ENCODE assay signal across 9 mouse cellular contexts in the genomic region with DNA sequence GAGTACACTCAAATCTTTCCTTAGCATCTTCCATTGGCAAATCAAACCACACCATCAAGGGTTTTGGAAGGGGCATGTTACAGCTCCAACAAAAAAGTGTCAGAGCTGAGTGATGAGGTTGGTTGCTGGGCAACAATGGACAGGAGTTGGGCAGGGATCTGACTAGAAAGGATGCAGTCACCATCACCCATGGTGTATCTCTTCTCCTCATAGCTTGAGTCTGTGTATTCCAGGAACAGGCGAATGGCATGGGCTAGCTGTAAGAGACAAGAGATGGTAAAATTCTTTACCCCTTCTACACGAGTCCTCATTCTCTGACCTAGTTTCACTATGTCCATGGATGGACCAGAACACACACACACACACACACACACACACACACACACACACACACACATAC. TPM values are rescaled to one million over a fixed set of nuclear protein-coding genes. Genes with fewer than 3 reads are reported as not detected.
DNase-seq lines count a peak whose midpoint lies in the region; ATAC-seq and TF ChIP-seq lines count a peak whose summit lies in the region.
"Had no signal": no experiment of that assay in that cellular context is flagged by ENCODE, and none has a peak within 500 bp of the region (broad histone marks: within the 10 kb centered on the region; RNA-seq: fewer than 3 reads in every experiment).

No protein-coding gene starts in this region.

- H3K36me3 ChIP-seq in forebrain, embryonic 11.5 days (ENCODE audit: control insufficient read depth, insufficient read depth, low read length): no peaks in the 10 kb centered on the region
- no peaks in the 10 kb centered on the region for H3K36me3 ChIP-seq in intestine, embryonic 16.5 days (ENCODE audit: control insufficient read depth, insufficient read depth, low read length)
- no peaks in the 10 kb centered on the region for H3K36me3 ChIP-seq in neural tube, embryonic 12.5 days

- DNase-seq in lung, adult 2 months: no peak
- no peak for DNase-seq in lung, adult 18-20 months
- no peak for DNase-seq in forebrain, embryonic 11.5 days (ENCODE audit: low spot score)
- no peak for DNase-seq in cerebellum, adult 9-10 months
- DNase-seq in layer of hippocampus, adult 8-10 months (ENCODE audit: low spot score in 2 of 2): no peak

- no peak; the same call in 1 of the 2 replicates for ATAC-seq in forebrain, embryonic 11.5 days (replicated peaks; ENCODE audit: low FRiP score)
- ATAC-seq in intestine, embryonic 16.5 days: no peak
- peak; percentile 43 for ATAC-seq in neural tube, embryonic 12.5 days (ENCODE audit: low FRiP score, low read depth)
- ATAC-seq in granulocyte monocyte progenitor cell, adult 5-6 weeks (replicated peaks; ENCODE audit: poor library complexity, severe bottlenecking): no peak

- no peaks in the 10 kb centered on the region for H3K9me3 ChIP-seq in forebrain, embryonic 11.5 days (ENCODE audit: control insufficient read depth, low read length)
- no peaks in the 10 kb centered on the region for H3K9me3 ChIP-seq in intestine, embryonic 16.5 days (ENCODE audit: control insufficient read depth, low read length)
- no peaks in the 10 kb centered on the region for H3K9me3 ChIP-seq in neural tube, embryonic 12.5 days

- H3K9ac ChIP-seq in forebrain, embryonic 11.5 days (ENCODE audit: low read length): peak overlapping the region; percentile 47; the same call in 1 of the 2 replicates
- peak overlapping the region; percentile 62 for H3K9ac ChIP-seq in intestine, embryonic 16.5 days (ENCODE audit: low read depth, low read length)
- peak overlapping the region; percentile 30; the same call in 1 of the 2 replicates for H3K9ac ChIP-seq in neural tube, embryonic 12.5 days

- H3K27ac ChIP-seq in forebrain, embryonic 11.5 days (ENCODE audit: low read depth, low read length): peak overlapping the region; percentile 64
- H3K27ac ChIP-seq in intestine, embryonic 16.5 days (ENCODE audit: low read length): peak overlapping the region; percentile 62
- H3K27ac ChIP-seq in neural tube, embryonic 12.5 days: peak overlapping the region; percentile 60

- TF ChIP-seq CTCF in lung, adult 2 months (IDR thresholded peaks at IDR 0.05; ENCODE audit: insufficient read depth, low read length): no peak

- peak overlapping the region; percentile 58 for H3K4me3 ChIP-seq in lung, adult 2 months (replicated peaks; ENCODE audit: extremely low read depth, low read depth, low read length)
- peak overlapping the region; percentile 22 for H3K4me3 ChIP-seq in forebrain, embryonic 11.5 days (ENCODE audit: low read depth, low read length)
- peak overlapping the region; percentile 34 for H3K4me3 ChIP-seq in intestine, embryonic 16.5 days (ENCODE audit: low read length)
- peak overlapping the region; percentile 24; the same call in 1 of the 2 replicates for H3K4me3 ChIP-seq in neural tube, embryonic 12.5 days

- no peak for TF ChIP-seq POLR2A in lung, adult 2 months (IDR thresholded peaks at IDR 0.05; ENCODE audit: borderline replicate concordance, extremely low read depth, low read depth, low read length)

- WGBS in lung, adult 2 months: 44% methylated on average over 2 of the region's 2 CpGs
- WGBS in forebrain, embryonic 11.5 days: 68% methylated on average over 2 of the region's 2 CpGs
- WGBS in intestine, embryonic 16.5 days: 59% methylated on average over 2 of the region's 2 CpGs
- WGBS in neural tube, embryonic 12.5 days: 57% methylated on average over 2 of the region's 2 CpGs

- 0 out of 2 replicates have a peak, but pooled peaks cover 2% of the 10 kb centered on the region for H3K4me1 ChIP-seq in lung, adult 2 months (ENCODE audit: control insufficient read depth, insufficient read depth, low read length)
- no peaks in the 10 kb centered on the region; the same call in 1 of the 2 replicates for H3K4me1 ChIP-seq in forebrain, embryonic 11.5 days (replicated peaks; ENCODE audit: control insufficient read depth, insufficient read depth, low read length)
- H3K4me1 ChIP-seq in intestine, embryonic 16.5 days (ENCODE audit: control insufficient read depth, insufficient read depth, low read length): 0 out of 2 replicates have a peak, but pooled peaks cover 6% of the 10 kb centered on the region
- peaks cover 20% of the 10 kb centered on the region for H3K4me1 ChIP-seq in neural tube, embryonic 12.5 days

- H3K4me2 ChIP-seq in forebrain, embryonic 11.5 days (ENCODE audit: low read depth, low read length, severe bottlenecking): peak overlapping the region; percentile 54
- H3K4me2 ChIP-seq in intestine, embryonic 16.5 days (ENCODE audit: low read depth, low read length): peak overlapping the region; percentile 63
- H3K4me2 ChIP-seq in neural tube, embryonic 12.5 days (replicated peaks): peak overlapping the region; percentile 60

- H3K27me3 ChIP-seq in forebrain, embryonic 11.5 days (ENCODE audit: control insufficient read depth, insufficient read depth, low read length): no peaks in the 10 kb centered on the region
- H3K27me3 ChIP-seq in intestine, embryonic 16.5 days (replicated peaks; ENCODE audit: control insufficient read depth, insufficient read depth, low read length): no peaks in the 10 kb centered on the region
- no peaks in the 10 kb centered on the region for H3K27me3 ChIP-seq in neural tube, embryonic 12.5 days (replicated peaks)

RNA-seq across cellular contexts. Expression of a gene that starts 0.5 kb away (rescaled TPM):
- 5.7 and 12.6 TPM in 2 replicates for polyA plus RNA-seq in lung, adult 2 months (2012; rRNA removed)
- 42.9 and 53.5 TPM in 2 replicates for polyA plus RNA-seq in forebrain, embryonic 11.5 days (2014; fragmentation: Nextera tagmentation; extraction: Ambion mirVana)
- 32.2 and 32.7 TPM in 2 replicates for polyA plus RNA-seq in intestine, embryonic 16.5 days (2015; fragmentation: Nextera tagmentation; extraction: Ambion mirVana)
- polyA plus RNA-seq in neural tube, embryonic 12.5 days (2016; fragmentation: Nextera tagmentation; extraction: Ambion mirVana): 76.8 and 79.0 TPM in 2 replicates
- total RNA-seq in granulocyte monocyte progenitor cell, adult 5-6 weeks (2014; fragmentation: Nextera tagmentation): 7.1 and 11.3 TPM in 2 replicates
- 1.8 and 7.3 TPM in 2 replicates for total RNA-seq in granulocyte monocyte progenitor cell, adult 5-6 weeks (2017)
- 100 to 1,000 TPM; 147 to 158 (median 155) TPM for total RNA-seq in layer of hippocampus, adult 8-10 months (2022)

RNA-seq across cellular contexts. Expression of a gene that starts 12.4 kb away (rescaled TPM):
- 3.5 and 6.9 TPM in 2 replicates for polyA plus RNA-seq in lung, adult 2 months (2012; rRNA removed)
- 9.1 and 13.6 TPM in 2 replicates for polyA plus RNA-seq in forebrain, embryonic 11.5 days (2014; fragmentation: Nextera tagmentation; extraction: Ambion mirVana)
- 17.9 and 22.0 TPM in 2 replicates for polyA plus RNA-seq in intestine, embryonic 16.5 days (2015; fragmentation: Nextera tagmentation; extraction: Ambion mirVana)
- polyA plus RNA-seq in neural tube, embryonic 12.5 days (2016; fragmentation: Nextera tagmentation; extraction: Ambion mirVana): 7.2 and 8.7 TPM in 2 replicates
- not detected in 2 replicates for total RNA-seq in granulocyte monocyte progenitor cell, adult 5-6 weeks (2014; fragmentation: Nextera tagmentation)
- total RNA-seq in granulocyte monocyte progenitor cell, adult 5-6 weeks (2017): not detected in 2 replicates
- total RNA-seq in layer of hippocampus, adult 8-10 months (2022): 10 to 100 TPM; 15.9 to 20.0 (median 17.4) TPM

RNA-seq across cellular contexts. Expression of a gene that starts 35.5 kb away (rescaled TPM):
- polyA plus RNA-seq in lung, adult 2 months (2012; rRNA removed): 8.4 and 15.3 TPM in 2 replicates
- 222 and 238 TPM in 2 replicates for polyA plus RNA-seq in forebrain, embryonic 11.5 days (2014; fragmentation: Nextera tagmentation; extraction: Ambion mirVana)
- polyA plus RNA-seq in intestine, embryonic 16.5 days (2015; fragmentation: Nextera tagmentation; extraction: Ambion mirVana): 168 and 171 TPM in 2 replicates
- 204 and 216 TPM in 2 replicates for polyA plus RNA-seq in neural tube, embryonic 12.5 days (2016; fragmentation: Nextera tagmentation; extraction: Ambion mirVana)
- total RNA-seq in granulocyte monocyte progenitor cell, adult 5-6 weeks (2014; fragmentation: Nextera tagmentation): 16.0 and 24.7 TPM in 2 replicates
- 13.2 and 18.3 TPM in 2 replicates for total RNA-seq in granulocyte monocyte progenitor cell, adult 5-6 weeks (2017)
- total RNA-seq in layer of hippocampus, adult 8-10 months (2022): 100 to 1,000 TPM; 226 to 282 (median 255) TPM

RNA-seq across cellular contexts. Expression of a gene that starts 37.9 kb away (rescaled TPM):
- polyA plus RNA-seq in lung, adult 2 months (2012; rRNA removed): 0.65 and 3.1 TPM in 2 replicates
- polyA plus RNA-seq in forebrain, embryonic 11.5 days (2014; fragmentation: Nextera tagmentation; extraction: Ambion mirVana): not detected in 2 replicates
- 160 and 183 TPM in 2 replicates for polyA plus RNA-seq in intestine, embryonic 16.5 days (2015; fragmentation: Nextera tagmentation; extraction: Ambion mirVana)
- not detected in 2 replicates for polyA plus RNA-seq in neural tube, embryonic 12.5 days (2016; fragmentation: Nextera tagmentation; extraction: Ambion mirVana)
- not detected in 2 replicates for total RNA-seq in granulocyte monocyte progenitor cell, adult 5-6 weeks (2014; fragmentation: Nextera tagmentation)
- total RNA-seq in granulocyte monocyte progenitor cell, adult 5-6 weeks (2017): not detected in 2 replicates
- not detected for total RNA-seq in layer of hippocampus, adult 8-10 months (2022)
- total RNA-seq: megakaryocyte progenitor cell, adult 5-6 weeks had no signal

RNA-seq across cellular contexts. Expression of a gene that starts 54.1 kb away (rescaled TPM):
- polyA plus RNA-seq in lung, adult 2 months (2012; rRNA removed): 0.61 TPM in 1 of 2 replicates, not detected in the other
- not detected in 2 replicates for polyA plus RNA-seq in forebrain, embryonic 11.5 days (2014; fragmentation: Nextera tagmentation; extraction: Ambion mirVana)
- polyA plus RNA-seq in intestine, embryonic 16.5 days (2015; fragmentation: Nextera tagmentation; extraction: Ambion mirVana): 274 and 322 TPM in 2 replicates
- not detected in 2 replicates for polyA plus RNA-seq in neural tube, embryonic 12.5 days (2016; fragmentation: Nextera tagmentation; extraction: Ambion mirVana)
- total RNA-seq in granulocyte monocyte progenitor cell, adult 5-6 weeks (2014; fragmentation: Nextera tagmentation): not detected in 2 replicates
- not detected in 2 replicates for total RNA-seq in granulocyte monocyte progenitor cell, adult 5-6 weeks (2017)
- total RNA-seq in layer of hippocampus, adult 8-10 months (2022): not detected

Comparison
In these comparisons a context has a peak if more than half of its experiments do, and no peak if none do; other contexts are left out.
1. RNA of a gene that starts 35.5 kb away (polyA plus RNA-seq): 222 to 238 TPM in forebrain, embryonic 11.5 days, 204 to 216 TPM in neural tube, embryonic 12.5 days and 168 to 171 TPM in intestine, embryonic 16.5 days; 8.4 to 15.3 TPM in lung, adult 2 months; every median in the first group is over 10 times any median in the second.
2. Peak in every context shown above with its lines, with median percentiles within 50 percentile points of each other: H3K4me3 ChIP-seq, H3K27ac ChIP-seq, H3K4me2 ChIP-seq and H3K9ac ChIP-seq.